Mouse (Mus musculus) liver, embryonic 14.5 days (tissue): ENCODE measurements around the gene Chpf2.

Source experiments
- CTCF ChIP-seq: IDR thresholded peaks from 2 replicates; pipeline ENCODE4 v1.5.1; 2016; ENCODE audit warnings: antibody characterized with exemption, low read depth, control low read depth
- EP300 ChIP-seq: IDR thresholded peaks from 2 replicates; pipeline ENCODE4 v1.6.1; 2016; ENCODE audit warnings: antibody characterized with exemption, low read depth

- TF ChIP-seq EP300 = no peak
- no peak for TF ChIP-seq CTCF
Measured at GRCm38 (mm10) chr5:24623041-24623985, 36.8 kb downstream of the Chpf2 start.
